Mouse (Mus musculus): Measurements from ENCODE around the gene Tomm20. TPM values are rescaled to one million over a fixed set of nuclear protein-coding genes. Genes with fewer than 3 reads are reported as not detected.

The Tomm20 gene
- polyA plus RNA-seq, 1 experiment, result 184 TPM

- peaks cover 3% of the 10 kb centered on the region; the same call in 1 of the 2 replicates for H3K4me1 ChIP-seq (ENCODE audit: control insufficient read depth, insufficient read depth, low read length)
- no peak for DNase-seq
- H3K4me3 ChIP-seq (replicated peaks; ENCODE audit: extremely low read depth, low read depth, low read length), result no peak overlapping the region
- WGBS, result 89% methylated on average over 3 of the region's 3 CpGs
- no peak for TF ChIP-seq POLR2A (IDR thresholded peaks at IDR 0.05; ENCODE audit: borderline replicate concordance, extremely low read depth, low read depth, low read length)
- no peak for TF ChIP-seq CTCF (IDR thresholded peaks at IDR 0.05; ENCODE audit: insufficient read depth, low read length)
Measured at GRCm38 (mm10) chr8:126937337-126937736, 8.3 kb downstream of the Tomm20 start.

- DNase-seq, result no peak
- H3K4me1 ChIP-seq (ENCODE audit: control insufficient read depth, insufficient read depth, low read length), result peaks cover 7% of the 10 kb centered on the region; the same call in 1 of the 2 replicates
- peak; percentile 15; the same call in 1 of the 2 replicates for TF ChIP-seq CTCF (IDR thresholded peaks at IDR 0.05; ENCODE audit: insufficient read depth, low read length)
- no peak for TF ChIP-seq POLR2A (IDR thresholded peaks at IDR 0.05; ENCODE audit: borderline replicate concordance, extremely low read depth, low read depth, low read length)
Measured at GRCm38 (mm10) chr8:126935932-126936331, 9.7 kb downstream of the Tomm20 start.

GRCm38 (mm10) chr8:126935387-126935786, 10.3 kb downstream of the Tomm20 start:
- no peak for DNase-seq
- 93% methylated on average over 2 of the region's 2 CpGs for WGBS
- TF ChIP-seq CTCF (IDR thresholded peaks at IDR 0.05; ENCODE audit: insufficient read depth, low read length) (no peak), POLR2A (IDR thresholded peaks at IDR 0.05; ENCODE audit: borderline replicate concordance, extremely low read depth, low read depth, low read length) (no peak)

More at GRCm38 (mm10) chr8:126935932-126936331, 9.7 kb downstream of the Tomm20 start:
- no peak overlapping the region for H3K4me3 ChIP-seq (replicated peaks; ENCODE audit: extremely low read depth, low read depth, low read length)

GRCm38 (mm10) chr8:126932656-126933055, 13.0 kb downstream of the Tomm20 start:
- Histone ChIP-seq H3K4me3 (replicated peaks; ENCODE audit: extremely low read depth, low read depth, low read length) (no peak overlapping the region), H3K4me1 (ENCODE audit: control insufficient read depth, insufficient read depth, low read length) (peaks cover 7% of the 10 kb centered on the region; the same call in 1 of the 2 replicates)
- DNase-seq, result no peak
- no peak for TF ChIP-seq CTCF (IDR thresholded peaks at IDR 0.05; ENCODE audit: insufficient read depth, low read length)
- TF ChIP-seq POLR2A (IDR thresholded peaks at IDR 0.05; ENCODE audit: borderline replicate concordance, extremely low read depth, low read depth, low read length), result no peak
- 67% methylated on average over 1 of the region's 1 CpGs for WGBS

More at GRCm38 (mm10) chr8:126935387-126935786, 10.3 kb downstream of the Tomm20 start:
- Histone ChIP-seq H3K4me3 (replicated peaks; ENCODE audit: extremely low read depth, low read depth, low read length) (no peak overlapping the region), H3K4me1 (ENCODE audit: control insufficient read depth, insufficient read depth, low read length) (peaks cover 7% of the 10 kb centered on the region; the same call in 1 of the 2 replicates)

GRCm38 (mm10) chr8:126932249-126932648, 13.4 kb downstream of the Tomm20 start:
- 75% methylated on average over 1 of the region's 1 CpGs for WGBS
- Histone ChIP-seq H3K4me3 (replicated peaks; ENCODE audit: extremely low read depth, low read depth, low read length) (no peak overlapping the region), H3K4me1 (ENCODE audit: control insufficient read depth, insufficient read depth, low read length) (peaks cover 7% of the 10 kb centered on the region; the same call in 1 of the 2 replicates)
- no peak for DNase-seq
- TF ChIP-seq POLR2A (IDR thresholded peaks at IDR 0.05; ENCODE audit: borderline replicate concordance, extremely low read depth, low read depth, low read length) (no peak), CTCF (IDR thresholded peaks at IDR 0.05; ENCODE audit: insufficient read depth, low read length) (no peak)

- no peak for DNase-seq
- TF ChIP-seq POLR2A (IDR thresholded peaks at IDR 0.05; ENCODE audit: borderline replicate concordance, extremely low read depth, low read depth, low read length), result no peak
- peak; percentile 21; the same call in 1 of the 2 replicates for TF ChIP-seq CTCF (IDR thresholded peaks at IDR 0.05; ENCODE audit: insufficient read depth, low read length)
- Histone ChIP-seq H3K4me3 (replicated peaks; ENCODE audit: extremely low read depth, low read depth, low read length) (no peak overlapping the region), H3K4me1 (ENCODE audit: control insufficient read depth, insufficient read depth, low read length) (peaks cover 7% of the 10 kb centered on the region; the same call in 1 of the 2 replicates)
- 26% methylated on average over 2 of the region's 2 CpGs for WGBS
Measured at GRCm38 (mm10) chr8:126931720-126932119, 13.9 kb downstream of the Tomm20 start.

- H3K4me3 ChIP-seq (replicated peaks; ENCODE audit: extremely low read depth, low read depth, low read length), result no peak overlapping the region
- DNase-seq, result peak; percentile 59
Measured at GRCm38 (mm10) chr8:126929607-126930161, 16.0 kb downstream of the Tomm20 start.

GRCm38 (mm10) chr8:126928755-126929505, 16.7 kb downstream of the Tomm20 start:
- 84% methylated on average over 10 of the region's 10 CpGs for WGBS
- DNase-seq, result no peak
- no peak for TF ChIP-seq CTCF (IDR thresholded peaks at IDR 0.05; ENCODE audit: insufficient read depth, low read length)
- TF ChIP-seq POLR2A (IDR thresholded peaks at IDR 0.05; ENCODE audit: borderline replicate concordance, extremely low read depth, low read depth, low read length), result no peak

More at GRCm38 (mm10) chr8:126929607-126930161, 16.0 kb downstream of the Tomm20 start:
- 68% methylated on average over 3 of the region's 3 CpGs for WGBS
- TF ChIP-seq CTCF (IDR thresholded peaks at IDR 0.05; ENCODE audit: insufficient read depth, low read length) (no peak; the same call in 1 of the 2 replicates), POLR2A (IDR thresholded peaks at IDR 0.05; ENCODE audit: borderline replicate concordance, extremely low read depth, low read depth, low read length) (no peak)
- H3K4me1 ChIP-seq (ENCODE audit: control insufficient read depth, insufficient read depth, low read length), result peaks cover 7% of the 10 kb centered on the region; the same call in 1 of the 2 replicates

GRCm38 (mm10) chr8:126928028-126928427, 17.6 kb downstream of the Tomm20 start:
- DNase-seq, result no peak
- H3K4me1 ChIP-seq (ENCODE audit: control insufficient read depth, insufficient read depth, low read length), result peaks cover 7% of the 10 kb centered on the region; the same call in 1 of the 2 replicates
- TF ChIP-seq CTCF (IDR thresholded peaks at IDR 0.05; ENCODE audit: insufficient read depth, low read length), result no peak
- no peak for TF ChIP-seq POLR2A (IDR thresholded peaks at IDR 0.05; ENCODE audit: borderline replicate concordance, extremely low read depth, low read depth, low read length)
- no peak overlapping the region for H3K4me3 ChIP-seq (replicated peaks; ENCODE audit: extremely low read depth, low read depth, low read length)

More at GRCm38 (mm10) chr8:126928755-126929505, 16.7 kb downstream of the Tomm20 start:
- Histone ChIP-seq H3K4me3 (replicated peaks; ENCODE audit: extremely low read depth, low read depth, low read length) (no peak overlapping the region), H3K4me1 (ENCODE audit: control insufficient read depth, insufficient read depth, low read length) (peaks cover 7% of the 10 kb centered on the region; the same call in 1 of the 2 replicates)
